Mouse (Mus musculus): ENCODE measurements around the gene Bcl9.

The Bcl9 gene

GRCm38 (mm10) chr3:97172231-97172630, 125.5 kb downstream of the Bcl9 start:
- no peak for DNase-seq (ENCODE audit: low spot score)

GRCm38 (mm10) chr3:97171531-97171930, 126.2 kb downstream of the Bcl9 start:
- no peak for DNase-seq (ENCODE audit: low spot score)

DNA sequence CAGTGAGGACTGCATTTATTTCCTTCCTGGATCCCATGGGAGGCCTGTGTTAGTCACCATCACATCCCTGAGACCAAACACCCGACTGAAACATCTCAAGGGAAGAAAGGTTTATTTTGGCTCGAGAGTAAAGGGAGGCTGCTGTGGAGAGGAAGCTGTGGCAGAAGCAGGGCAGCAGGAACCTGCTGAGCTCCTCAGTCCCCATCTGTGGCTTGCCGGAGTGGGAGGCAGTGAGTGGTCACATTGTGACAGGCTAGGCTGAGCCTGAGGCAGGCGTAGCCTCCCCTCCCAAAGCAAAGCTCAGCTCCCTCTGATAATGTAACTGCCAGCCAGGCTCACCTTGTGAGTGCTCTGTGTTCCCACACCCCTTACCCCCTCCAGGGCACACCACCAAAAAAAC, 130.6 kb downstream of the Bcl9 start:
- DNase-seq (ENCODE audit: low spot score), result no peak

DNA sequence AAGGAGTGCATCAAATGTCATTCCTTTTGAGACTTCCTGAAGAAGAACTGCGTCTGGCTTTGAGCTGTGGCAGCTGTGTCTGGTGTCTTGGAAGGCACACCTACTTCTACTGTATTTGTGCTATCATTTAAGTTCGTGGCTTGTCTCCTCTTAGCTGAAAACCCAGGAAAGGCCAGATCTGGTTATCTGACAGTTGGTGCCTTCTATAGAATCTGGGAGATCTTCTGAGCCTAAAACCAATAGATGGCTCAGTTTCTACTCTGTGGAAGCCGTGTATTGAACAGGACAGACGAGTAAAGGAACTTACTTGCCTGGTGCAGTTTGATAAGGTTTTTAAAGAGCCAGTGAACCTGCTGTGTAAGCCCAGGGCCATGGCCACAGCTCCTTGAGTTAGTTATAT, 133.2 kb downstream of the Bcl9 start:
- DNase-seq (ENCODE audit: low spot score), result no peak

- DNase-seq (ENCODE audit: low spot score), result no peak
These were observed 135.9 kb downstream of the Bcl9 start for GRCm38 (mm10) chr3:97161773-97162172.

GRCm38 (mm10) chr3:97160908-97161307, 136.8 kb downstream of the Bcl9 start:
- DNase-seq (ENCODE audit: low spot score), result no peak

GRCm38 (mm10) chr3:97159986-97160385, 137.7 kb downstream of the Bcl9 start:
- DNase-seq (ENCODE audit: low spot score), result no peak

- no peak for DNase-seq (ENCODE audit: low spot score)
These were observed 138.2 kb downstream of the Bcl9 start for GRCm38 (mm10) chr3:97159509-97159850.

DNA sequence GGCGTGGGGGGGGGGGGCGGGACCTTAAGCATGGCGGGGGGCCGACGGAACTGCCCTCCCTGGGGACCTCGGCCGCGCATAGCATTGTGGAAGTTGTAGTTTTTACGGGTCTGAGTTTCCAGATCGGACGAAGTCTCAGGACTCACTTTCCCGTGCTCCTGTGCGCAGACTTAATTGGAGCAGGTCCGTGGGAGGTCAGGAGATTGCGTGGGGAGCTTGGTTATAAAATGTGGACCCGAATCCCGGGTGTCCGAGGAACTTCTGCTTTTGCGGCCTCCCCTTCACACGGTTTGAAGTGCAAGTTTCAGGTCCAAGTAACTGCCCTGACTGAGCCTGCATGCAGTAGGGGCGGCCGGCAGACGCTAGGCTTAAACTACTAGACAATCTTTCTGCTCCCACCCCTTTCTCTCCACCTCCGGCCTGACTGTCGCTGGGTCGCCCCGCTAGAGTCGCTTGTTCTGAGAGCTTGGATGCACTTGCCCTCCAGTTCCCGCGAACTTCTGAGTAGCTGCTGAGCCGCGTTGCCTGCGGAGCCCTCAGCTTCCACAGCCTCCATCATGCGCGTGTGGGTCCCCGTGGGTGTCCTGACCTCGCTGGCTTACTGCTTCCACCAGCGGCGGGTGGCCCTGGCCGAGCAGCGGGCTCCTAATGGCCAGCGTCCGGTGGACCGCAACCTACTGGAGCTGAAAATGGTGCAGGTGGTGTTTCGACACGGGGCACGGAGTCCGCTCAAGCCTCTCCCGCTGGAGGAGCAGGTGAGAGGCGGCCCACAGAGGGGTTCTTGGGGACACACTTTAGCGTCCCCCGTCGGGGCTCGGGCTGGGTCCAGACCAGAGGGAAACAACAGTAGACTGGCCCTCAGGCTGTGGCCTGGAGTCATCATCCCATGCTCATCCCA, 138.9 kb downstream of the Bcl9 start, which contains the start of gene Acp6:
Gene Acp6, plus strand, starts transcription at position 167 of the 898 bp plus-strand sequence.
- DNase-seq (ENCODE audit: low spot score), result peak; percentile 75

GRCm38 (mm10) chr3:97157958-97158599, 139.6 kb downstream of the Bcl9 start:
- peak; percentile 60 for DNase-seq (ENCODE audit: low spot score)

GRCm38 (mm10) chr3:97157308-97157707, 140.4 kb downstream of the Bcl9 start:
- no peak for DNase-seq (ENCODE audit: low spot score)

DNA sequence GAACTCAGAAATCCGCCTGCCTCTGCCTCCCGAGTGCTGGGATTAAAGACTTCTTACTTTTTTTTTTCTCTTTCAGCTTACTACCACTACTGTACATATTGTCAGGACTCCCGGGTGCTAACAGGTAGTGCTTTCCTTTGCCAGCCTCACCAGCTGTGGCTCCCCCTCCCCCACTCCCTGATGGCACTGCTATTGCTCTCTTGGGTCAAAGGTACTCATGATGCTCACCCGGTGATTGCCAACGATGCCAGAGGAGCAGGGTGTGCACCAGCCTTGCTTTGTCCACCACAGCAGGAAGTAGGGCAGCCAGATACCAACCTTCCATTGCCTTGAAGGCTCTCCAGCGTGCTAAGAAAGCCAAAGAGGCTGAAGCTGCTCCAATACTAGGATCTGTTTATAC, 141.3 kb downstream of the Bcl9 start:
- DNase-seq (ENCODE audit: low spot score), result no peak
